Mouse (Mus musculus): ENCODE data around the gene 4930544D05Rik. TPM values are rescaled to one million over a fixed set of nuclear protein-coding genes. Genes with fewer than 3 reads are reported as not detected.

Gene 4930544D05Rik
- polyA plus RNA-seq, 1 experiment from 2014 or later = not detected

DNA sequence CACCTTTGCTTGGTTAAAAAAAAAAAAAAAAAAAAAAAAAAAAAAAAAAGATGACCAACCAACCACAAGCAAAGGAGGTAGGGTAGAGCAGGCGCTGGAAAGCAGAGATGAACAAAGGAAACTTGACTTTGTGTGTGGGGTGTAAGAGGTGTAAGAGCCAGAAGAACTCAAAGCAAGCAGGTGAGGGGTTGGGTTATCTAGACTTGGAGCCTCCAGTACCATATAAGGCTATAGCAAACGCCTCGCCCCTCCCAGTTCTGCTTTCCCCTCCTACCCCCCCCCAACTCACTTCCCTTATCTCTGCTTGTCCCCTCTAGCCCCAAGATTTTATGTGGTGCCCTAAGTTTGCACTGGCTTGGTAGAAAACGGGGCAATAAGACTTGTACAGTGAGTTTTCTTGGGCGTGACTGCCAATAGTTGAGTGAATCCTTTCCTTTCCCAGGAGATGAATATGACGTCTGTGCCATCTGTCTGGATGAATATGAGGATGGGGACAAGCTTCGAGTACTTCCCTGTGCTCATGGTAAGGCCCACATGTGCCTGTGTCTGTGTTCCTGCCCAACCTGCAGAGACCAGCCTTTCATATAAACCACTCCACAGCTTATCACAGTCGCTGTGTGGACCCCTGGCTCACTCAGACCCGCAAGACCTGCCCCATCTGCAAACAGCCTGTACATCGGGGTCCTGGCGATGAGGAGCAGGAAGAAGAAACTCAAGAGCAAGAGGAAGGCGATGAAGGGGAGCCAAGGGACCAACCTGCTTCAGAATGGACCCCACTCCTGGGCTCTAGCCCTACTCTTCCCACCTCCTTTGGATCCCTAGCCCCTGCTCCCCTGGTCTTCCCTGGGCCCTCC lies 34.9 kb downstream of the 4930544D05Rik start:
- peak overlapping the region; percentile 44 for H3K9ac ChIP-seq
- peak overlapping the region; percentile 23 for H3K4me2 ChIP-seq
- H3K27ac ChIP-seq (ENCODE audit: poor library complexity, severe bottlenecking) = peak overlapping the region; percentile 10; the same call in 1 of the 2 replicates

DNA sequence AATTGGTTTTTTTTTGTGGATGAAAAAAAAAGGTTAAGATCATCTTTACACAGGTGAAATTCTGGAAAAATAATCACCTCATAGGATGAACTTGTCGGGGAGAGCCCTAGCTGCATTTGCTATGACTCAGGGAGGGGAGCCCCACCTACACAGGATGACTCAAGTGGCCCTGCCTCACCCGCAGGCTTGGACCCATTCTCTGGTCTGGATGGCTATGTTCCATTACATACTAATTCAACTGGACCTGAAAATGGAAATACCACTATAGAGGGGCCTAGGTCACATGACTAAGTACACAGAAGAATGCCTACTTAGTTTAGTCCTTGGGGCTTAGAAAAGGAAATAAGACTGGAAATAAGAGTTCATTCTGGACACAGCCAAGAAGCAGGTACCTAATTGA lies 35.7 kb downstream of the 4930544D05Rik start:
- Histone ChIP-seq H3K27ac (ENCODE audit: poor library complexity, severe bottlenecking) (no peak overlapping the region), H3K9me3 (replicated peaks) (no peaks in the 10 kb centered on the region), H3K4me1 (replicated peaks) (peaks cover 54% of the 10 kb centered on the region), H3K36me3 (peaks cover 45% of the 10 kb centered on the region), H3K9ac (no peak overlapping the region), H3K4me2 (peak overlapping the region; percentile 23; the same call in 1 of the 2 replicates), H3K27me3 (replicated peaks) (no peaks in the 10 kb centered on the region), H3K4me3 (no peak overlapping the region; the same call in 1 of the 2 replicates)
- ATAC-seq (ENCODE audit: insufficient number of reproducible peaks, low FRiP score) = no peak
- 53% methylated on average over 2 of the region's 2 CpGs for WGBS

More for the DNA sequence above, 34.9 kb downstream of the 4930544D05Rik start:
- no peak for ATAC-seq (ENCODE audit: insufficient number of reproducible peaks, low FRiP score)
- H3K4me1 ChIP-seq (replicated peaks) = peaks cover 55% of the 10 kb centered on the region
- 68% methylated on average over 12 of the region's 12 CpGs for WGBS
- H3K9me3 ChIP-seq (replicated peaks) = no peaks in the 10 kb centered on the region
- no peaks in the 10 kb centered on the region for H3K27me3 ChIP-seq (replicated peaks)
- no peak overlapping the region; the same call in 1 of the 2 replicates for H3K4me3 ChIP-seq
- H3K36me3 ChIP-seq = peaks cover 49% of the 10 kb centered on the region

DNA sequence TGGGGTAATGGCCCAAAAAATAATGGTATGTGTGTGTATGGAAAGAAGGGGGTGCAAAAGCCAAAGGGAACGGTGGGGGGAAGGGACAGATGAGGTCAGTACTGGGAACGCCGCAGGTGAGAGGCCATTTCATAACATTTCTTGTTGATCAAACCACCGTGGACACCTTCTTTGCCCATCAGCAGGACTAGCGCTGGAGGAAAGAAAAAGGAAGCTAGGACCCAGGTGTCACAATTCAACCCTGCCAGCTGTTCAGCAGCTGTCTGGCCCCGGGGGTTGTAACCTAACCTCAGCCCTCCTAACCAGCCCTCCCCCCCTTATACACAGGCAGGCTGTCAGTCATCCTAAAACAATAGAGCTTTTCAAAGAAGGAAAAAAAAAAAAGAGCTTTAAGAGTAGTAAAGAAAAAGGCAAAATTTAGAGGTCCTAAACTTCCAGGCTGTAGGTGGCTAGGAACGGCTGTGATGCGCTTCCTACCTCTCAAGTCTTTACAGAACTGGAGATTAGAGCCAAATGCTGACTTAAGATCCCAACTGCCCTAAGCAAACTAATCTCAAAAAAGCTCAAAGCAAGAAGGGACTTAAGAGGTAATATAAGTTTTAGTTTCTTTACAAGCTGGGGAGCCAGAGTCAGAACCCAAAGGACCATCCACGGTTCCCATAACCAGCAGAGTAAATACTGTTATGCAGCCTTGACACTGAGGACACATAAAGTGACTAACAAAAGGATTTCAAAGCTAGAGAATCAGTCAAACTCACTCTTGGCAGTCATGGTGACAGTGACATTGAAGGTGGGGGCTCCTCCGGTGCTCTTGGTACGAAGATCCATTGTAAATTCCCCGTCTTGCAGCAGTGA lies 36.6 kb downstream of the 4930544D05Rik start:
- Histone ChIP-seq H3K27me3 (replicated peaks) (no peaks in the 10 kb centered on the region), H3K36me3 (peaks cover 45% of the 10 kb centered on the region), H3K9ac (peak overlapping the region; percentile 94), H3K27ac (ENCODE audit: poor library complexity, severe bottlenecking) (peak overlapping the region; percentile 96; the same call in 1 of the 2 replicates), H3K4me2 (peak overlapping the region; percentile 82), H3K4me1 (replicated peaks) (peaks cover 63% of the 10 kb centered on the region), H3K4me3 (peak overlapping the region; percentile 78), H3K9me3 (replicated peaks) (no peaks in the 10 kb centered on the region)
- WGBS = 66% methylated on average over 12 of the region's 12 CpGs
- no peak for ATAC-seq (ENCODE audit: insufficient number of reproducible peaks, low FRiP score)

DNA sequence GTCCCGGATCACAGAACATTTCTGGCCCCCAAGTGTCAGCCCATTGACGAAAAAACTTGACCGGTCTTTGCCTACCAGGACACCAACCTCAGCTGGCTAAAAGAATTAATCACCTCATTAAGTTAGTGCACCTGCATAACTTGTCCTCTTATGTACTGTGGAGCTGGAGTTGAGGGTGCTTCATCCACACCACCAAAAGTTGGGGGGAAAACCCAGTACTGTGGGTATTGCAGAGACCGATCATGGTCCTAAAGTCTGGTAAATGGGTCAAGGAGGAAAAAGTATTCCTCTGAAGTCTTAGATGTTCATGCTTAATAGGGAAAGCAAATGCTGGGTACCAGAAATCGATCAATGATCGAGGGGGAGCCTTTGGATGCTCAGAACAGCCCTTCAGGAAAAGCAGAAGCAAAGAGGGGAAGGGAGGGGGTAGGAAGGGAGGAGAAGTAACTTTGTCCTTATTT lies 37.3 kb downstream of the 4930544D05Rik start:
- no peak for ATAC-seq (ENCODE audit: insufficient number of reproducible peaks, low FRiP score)
- Histone ChIP-seq H3K9me3 (replicated peaks) (no peaks in the 10 kb centered on the region), H3K4me2 (peak overlapping the region; percentile 82), H3K4me3 (peak overlapping the region; percentile 78), H3K4me1 (replicated peaks) (peaks cover 68% of the 10 kb centered on the region), H3K27ac (ENCODE audit: poor library complexity, severe bottlenecking) (peak overlapping the region; percentile 96), H3K36me3 (peaks cover 45% of the 10 kb centered on the region), H3K27me3 (replicated peaks) (no peaks in the 10 kb centered on the region), H3K9ac (peak overlapping the region; percentile 94)
- 40% methylated on average over 6 of the region's 6 CpGs for WGBS

DNA sequence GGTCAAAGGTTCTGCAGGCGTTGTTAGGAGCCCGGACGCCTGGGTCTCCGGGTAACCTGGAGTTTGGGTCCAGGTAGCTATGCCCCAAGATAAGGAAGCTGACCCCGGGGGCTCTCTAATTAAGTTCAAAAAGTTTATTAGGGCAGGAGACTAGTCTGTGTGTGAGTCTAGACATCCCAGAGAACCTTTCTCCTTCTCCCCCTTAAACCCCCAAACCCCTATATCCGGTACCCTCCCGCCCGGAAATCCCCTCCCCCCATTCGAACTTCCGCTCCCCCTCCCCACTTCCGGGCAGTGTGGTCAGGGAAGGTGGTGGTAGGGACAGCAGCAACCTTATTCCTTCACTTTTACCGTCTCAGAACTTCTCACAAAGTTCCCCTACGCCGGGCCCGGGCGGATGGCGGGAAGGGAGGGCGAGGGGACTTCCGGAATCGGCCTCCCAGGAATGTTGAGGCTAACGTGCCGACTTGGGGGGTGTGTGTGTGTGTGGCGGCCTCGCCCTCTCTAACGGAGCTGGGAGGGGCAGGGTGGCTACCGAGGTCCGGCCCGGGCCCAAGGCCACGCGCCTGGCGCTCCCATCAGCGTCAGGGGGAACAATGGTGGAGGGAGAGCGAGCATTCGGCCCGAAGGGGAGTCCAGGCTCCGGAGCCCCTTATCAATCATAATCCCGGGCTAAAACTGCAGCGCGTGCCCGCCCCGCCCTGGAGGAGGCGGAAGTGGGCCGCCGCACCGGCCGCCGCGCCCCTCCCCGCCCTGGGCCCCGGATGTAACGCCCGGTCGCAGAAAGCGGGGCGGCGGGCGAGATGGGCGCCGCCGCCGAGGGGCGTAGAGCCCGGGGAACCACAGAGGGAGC lies 37.9 kb downstream of the 4930544D05Rik start:
- no peaks in the 10 kb centered on the region for H3K9me3 ChIP-seq (replicated peaks)
- H3K27ac ChIP-seq (ENCODE audit: poor library complexity, severe bottlenecking) = peak overlapping the region; percentile 96
- peak overlapping the region; percentile 82 for H3K4me2 ChIP-seq
- peaks cover 69% of the 10 kb centered on the region for H3K4me1 ChIP-seq (replicated peaks)
- peak overlapping the region; percentile 94 for H3K9ac ChIP-seq
- WGBS = under 1% methylated on average over 60 of the region's 63 CpGs
- H3K27me3 ChIP-seq (replicated peaks) = no peaks in the 10 kb centered on the region
- peak overlapping the region; percentile 78 for H3K4me3 ChIP-seq
- H3K36me3 ChIP-seq = peaks cover 41% of the 10 kb centered on the region
- peak; percentile 66 for ATAC-seq (ENCODE audit: insufficient number of reproducible peaks, low FRiP score)

DNA sequence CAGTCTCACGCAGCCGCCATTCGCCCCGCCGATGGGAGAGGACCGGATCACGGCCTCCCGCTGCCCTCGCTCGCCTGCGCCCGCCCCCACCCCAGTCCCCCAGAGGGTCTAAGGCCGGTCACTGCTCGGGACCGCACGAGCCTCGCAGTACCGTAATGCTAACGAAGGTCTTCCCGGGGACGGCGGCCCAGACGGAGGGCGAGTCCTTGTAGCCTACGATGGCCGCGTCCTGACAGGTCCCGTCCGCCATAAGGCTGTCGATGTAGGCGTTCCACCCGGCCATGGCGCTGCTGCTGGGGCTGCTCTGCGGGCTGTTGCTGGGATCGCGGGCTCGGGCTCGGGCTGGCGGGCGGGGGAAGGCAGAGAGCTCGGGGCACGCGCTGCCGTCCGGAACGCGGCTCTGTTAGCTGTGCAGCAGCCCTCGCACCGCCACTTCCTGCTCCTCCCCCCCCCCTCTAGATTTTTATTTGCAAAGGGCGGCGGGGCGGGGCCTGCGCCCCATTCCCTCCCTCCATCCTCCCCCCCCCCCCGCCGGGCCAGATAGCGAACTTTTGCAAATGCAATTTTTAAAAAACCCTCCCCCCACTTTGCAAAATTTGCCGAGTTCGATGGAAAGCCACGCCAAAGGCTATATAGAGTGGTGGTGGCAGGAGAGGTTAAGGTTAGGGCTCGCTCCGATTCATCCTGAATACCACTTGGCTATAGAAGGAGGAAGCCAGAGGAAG lies 38.7 kb downstream of the 4930544D05Rik start, which contains the start of gene Pfn1:
Pfn1 (minus strand) TSS at position 447 of the 725 bp plus-strand sequence.
- WGBS = under 1% methylated on average over 61 of the region's 61 CpGs
- Histone ChIP-seq H3K9me3 (replicated peaks) (no peaks in the 10 kb centered on the region), H3K36me3 (peaks cover 38% of the 10 kb centered on the region), H3K4me2 (peak within 1 kb of the TSS; percentile 82), H3K27me3 (replicated peaks) (no peaks in the 10 kb centered on the region), H3K4me3 (peak within 1 kb of the TSS; percentile 78), H3K4me1 (replicated peaks) (peaks cover 69% of the 10 kb centered on the region), H3K27ac (ENCODE audit: poor library complexity, severe bottlenecking) (peak within 1 kb of the TSS; percentile 96), H3K9ac (peak within 1 kb of the TSS; percentile 94)
- ATAC-seq (ENCODE audit: insufficient number of reproducible peaks, low FRiP score) = peak; percentile 51

DNA sequence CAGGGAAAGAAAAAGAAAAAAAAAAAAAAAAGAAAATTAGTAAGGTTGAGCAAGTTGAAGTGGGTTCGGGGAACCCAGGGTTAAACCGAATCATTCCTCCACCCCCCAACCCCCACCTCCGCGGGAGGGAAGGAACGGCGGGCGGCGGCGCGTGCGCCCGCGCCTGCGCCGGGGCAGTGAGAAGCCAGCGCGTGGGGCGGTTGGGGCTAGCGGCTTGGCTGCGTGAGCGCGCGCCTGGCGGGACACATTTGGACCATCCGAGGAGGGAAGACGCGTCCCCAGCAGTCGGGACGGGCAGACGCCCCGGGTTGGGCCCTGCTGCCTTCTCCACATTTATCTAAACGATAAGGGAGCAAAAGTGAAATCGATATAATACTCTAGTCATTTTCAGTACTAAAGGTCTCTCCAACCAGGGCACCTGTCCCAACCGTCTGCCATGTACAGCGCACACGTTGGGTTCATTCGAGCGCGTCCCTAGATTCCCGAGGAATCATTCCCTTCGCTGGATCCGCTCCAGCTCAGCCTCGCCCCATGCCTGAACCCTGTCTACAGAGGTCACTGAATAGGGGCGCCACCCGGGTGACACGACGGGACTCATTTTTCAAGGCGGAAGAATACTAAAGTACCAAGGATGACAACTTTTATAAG lies 39.4 kb downstream of the 4930544D05Rik start:
- no peaks in the 10 kb centered on the region for H3K9me3 ChIP-seq (replicated peaks)
- ATAC-seq (ENCODE audit: insufficient number of reproducible peaks, low FRiP score) = peak; percentile 46
- peaks cover 38% of the 10 kb centered on the region for H3K36me3 ChIP-seq
- 0% methylated on average over 48 of the region's 48 CpGs for WGBS
- H3K4me2 ChIP-seq = peak overlapping the region; percentile 82
- H3K4me3 ChIP-seq = peak overlapping the region; percentile 78
- peak overlapping the region; percentile 96 for H3K27ac ChIP-seq (ENCODE audit: poor library complexity, severe bottlenecking)
- peaks cover 68% of the 10 kb centered on the region for H3K4me1 ChIP-seq (replicated peaks)
- H3K27me3 ChIP-seq (replicated peaks) = no peaks in the 10 kb centered on the region
- peak overlapping the region; percentile 94 for H3K9ac ChIP-seq

DNA sequence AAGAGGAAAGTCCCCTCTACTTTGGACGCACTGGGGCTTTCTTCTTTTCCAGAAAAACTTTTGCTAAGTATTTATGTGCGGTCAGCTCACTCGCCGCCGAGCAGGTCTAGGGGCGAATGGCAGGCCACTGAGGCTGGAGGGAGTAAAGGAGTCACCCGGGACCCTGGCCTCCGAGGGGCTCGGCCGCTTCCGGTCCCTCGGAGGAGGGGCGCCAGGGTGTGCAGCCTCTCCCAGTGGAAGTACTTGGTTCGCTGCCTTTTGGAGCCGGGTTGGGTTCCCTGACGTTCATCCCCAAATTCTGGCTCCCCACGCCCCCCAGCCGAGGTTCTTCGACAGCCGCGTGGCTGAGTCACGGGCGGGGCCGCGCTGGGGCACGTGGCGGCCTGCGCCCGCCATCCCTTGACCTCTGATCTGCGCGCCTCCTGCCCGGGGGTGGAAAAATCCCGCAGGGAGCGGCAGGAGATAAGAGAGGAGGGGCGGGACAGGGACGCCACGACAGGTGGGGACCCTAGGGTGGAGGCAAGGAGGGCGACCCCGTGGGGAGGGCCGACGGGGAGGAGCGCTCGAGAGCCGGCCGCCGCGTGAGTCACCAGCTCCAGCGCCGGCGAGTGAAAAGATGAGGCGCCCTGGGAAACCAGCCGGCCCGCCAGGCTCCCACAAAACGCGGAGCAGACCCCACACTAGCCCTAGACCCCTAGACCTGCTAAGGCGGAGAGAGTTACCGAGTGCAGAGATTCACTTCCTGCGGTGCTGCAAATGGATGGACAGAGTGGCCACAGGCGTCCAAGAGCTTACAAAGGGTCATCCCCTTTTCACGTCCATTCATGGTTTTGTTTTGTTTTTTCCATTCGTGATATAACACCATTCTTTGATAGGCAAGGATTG lies 40.2 kb downstream of the 4930544D05Rik start:
- Histone ChIP-seq H3K27me3 (replicated peaks) (no peaks in the 10 kb centered on the region), H3K9me3 (replicated peaks) (no peaks in the 10 kb centered on the region), H3K9ac (peak overlapping the region; percentile 94), H3K36me3 (peaks cover 38% of the 10 kb centered on the region), H3K27ac (ENCODE audit: poor library complexity, severe bottlenecking) (peak overlapping the region; percentile 96), H3K4me3 (peak overlapping the region; percentile 78), H3K4me1 (replicated peaks) (peaks cover 61% of the 10 kb centered on the region), H3K4me2 (peak overlapping the region; percentile 82)
- ATAC-seq (ENCODE audit: insufficient number of reproducible peaks, low FRiP score) = peak; percentile 40
- WGBS = under 1% methylated on average over 61 of the region's 61 CpGs

DNA sequence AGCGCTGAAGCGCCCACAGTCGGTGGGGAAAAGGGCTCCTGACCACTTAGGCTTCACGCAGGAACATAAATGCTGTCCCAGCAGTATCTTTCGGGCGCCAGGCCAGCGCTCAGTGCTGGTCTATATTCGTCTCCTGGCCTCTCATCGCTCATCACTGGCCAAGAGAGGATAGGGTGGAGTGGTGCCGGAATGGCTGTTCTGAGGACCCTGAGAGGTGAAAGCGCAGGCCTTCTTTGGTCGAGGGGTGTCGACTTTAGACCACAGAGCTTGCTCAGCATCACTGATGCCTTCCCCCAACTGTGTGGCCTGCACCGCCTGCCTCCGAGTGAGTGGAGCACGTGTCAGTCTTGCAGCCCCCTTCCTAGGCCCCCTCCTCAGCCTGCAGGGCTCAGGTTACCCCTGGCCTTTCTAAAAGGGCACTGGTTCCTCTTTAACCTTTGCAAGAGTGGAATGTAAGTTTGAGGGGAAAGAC lies 40.8 kb downstream of the 4930544D05Rik start:
- peak overlapping the region; percentile 96 for H3K27ac ChIP-seq (ENCODE audit: poor library complexity, severe bottlenecking)
- 4% methylated on average over 16 of the region's 16 CpGs for WGBS
- peak; percentile 13; the same call in 1 of the 2 replicates for ATAC-seq (ENCODE audit: insufficient number of reproducible peaks, low FRiP score)
- peak overlapping the region; percentile 82 for H3K4me2 ChIP-seq
- H3K36me3 ChIP-seq = peaks cover 38% of the 10 kb centered on the region
- no peaks in the 10 kb centered on the region for H3K9me3 ChIP-seq (replicated peaks)
- H3K9ac ChIP-seq = peak overlapping the region; percentile 94
- H3K27me3 ChIP-seq (replicated peaks) = no peaks in the 10 kb centered on the region
- peak overlapping the region; percentile 78 for H3K4me3 ChIP-seq
- H3K4me1 ChIP-seq (replicated peaks) = peaks cover 59% of the 10 kb centered on the region

Measured in heart, embryonic 12.5 days (tissue).